Mouse (Mus musculus): Measurements from ENCODE around the gene Fam234b.

Gene Fam234b

DNA sequence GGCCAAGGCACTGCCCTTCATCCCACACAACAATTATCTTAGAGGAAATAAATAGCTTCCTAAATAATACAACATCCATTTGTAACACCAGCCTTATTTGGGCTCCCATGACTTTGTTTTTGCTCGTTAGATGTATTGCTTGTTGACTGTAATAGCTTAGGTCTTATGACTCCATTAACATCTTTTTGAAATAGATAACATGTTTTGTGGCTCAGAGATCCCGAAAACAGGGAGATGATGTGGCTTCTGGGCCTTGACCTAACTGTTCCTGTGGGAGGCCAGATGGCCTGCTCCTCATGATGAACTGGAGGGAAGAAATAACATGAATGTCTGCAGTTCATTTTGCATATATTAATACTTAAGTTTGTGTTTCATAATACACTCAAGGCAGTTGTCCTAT is 74.0 kb downstream of the Fam234b start:
- no peak for DNase-seq (ENCODE audit: low spot score)

DNA sequence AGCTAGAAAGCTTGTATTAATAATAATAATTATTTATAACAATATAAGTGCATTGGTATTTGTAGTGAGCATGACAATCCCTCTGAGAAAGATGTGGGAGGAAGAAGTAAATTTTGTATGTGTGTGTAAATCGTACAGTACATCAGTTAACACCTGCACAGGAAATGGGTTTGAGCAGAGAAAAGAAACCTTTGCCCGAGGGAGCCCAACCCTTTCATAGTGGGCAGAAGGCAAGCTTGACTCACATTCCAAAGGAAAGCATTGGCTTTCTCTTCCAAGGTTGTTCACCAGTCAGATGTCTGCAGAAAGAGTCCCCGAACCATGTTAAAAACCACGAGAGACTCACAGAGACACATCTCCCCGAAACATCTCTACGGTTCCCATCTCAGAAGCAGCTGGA is 75.3 kb downstream of the Fam234b start:
- no peak for DNase-seq (ENCODE audit: low spot score)

DNA sequence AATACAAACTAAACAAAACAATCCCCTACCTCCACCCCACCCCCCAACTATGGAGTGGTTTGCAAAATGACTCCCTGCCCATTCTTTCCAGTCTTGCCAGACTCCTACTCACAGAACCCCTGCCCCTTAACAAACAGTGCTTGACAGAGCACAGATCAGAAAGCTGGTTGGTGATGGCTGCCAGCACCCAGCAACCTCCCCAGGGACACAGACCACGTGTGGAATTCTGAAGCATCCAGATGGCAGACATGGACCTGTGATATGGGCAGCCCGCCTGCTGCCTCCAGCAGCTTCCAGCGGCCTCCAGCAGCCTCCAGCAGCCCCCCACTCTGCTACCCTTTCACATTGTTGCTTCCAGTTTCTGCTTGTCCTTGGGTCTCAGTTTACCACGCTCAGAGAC is 77.5 kb downstream of the Fam234b start:
- no peak for DNase-seq (ENCODE audit: low spot score)

GRCm38 (mm10) chr6:135276474-135277295 is 78.9 kb downstream of the Fam234b start:
- DNase-seq (ENCODE audit: low spot score) = no peak

DNA sequence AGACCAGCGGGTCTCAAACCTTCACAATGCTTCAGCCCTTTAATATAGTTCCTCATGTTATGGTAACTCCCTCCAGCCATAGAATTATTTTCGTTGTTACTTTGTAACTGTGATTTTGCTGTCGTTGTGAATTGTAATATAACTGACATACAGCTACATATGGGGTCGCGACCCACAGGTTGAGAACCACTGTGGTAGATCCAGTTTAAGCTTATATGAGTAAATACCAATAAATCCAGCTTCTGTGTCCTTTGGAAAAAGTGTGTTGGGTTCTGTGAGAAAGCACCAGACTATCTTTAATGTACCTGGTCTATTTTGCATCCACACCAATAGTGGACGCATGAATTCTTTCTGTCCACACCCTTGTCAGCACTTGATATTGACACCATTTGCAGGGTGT is 80.5 kb downstream of the Fam234b start:
- DNase-seq (ENCODE audit: low spot score) = no peak

GRCm38 (mm10) chr6:135279286-135279685 is 81.5 kb downstream of the Fam234b start:
- no peak for DNase-seq (ENCODE audit: low spot score)

DNA sequence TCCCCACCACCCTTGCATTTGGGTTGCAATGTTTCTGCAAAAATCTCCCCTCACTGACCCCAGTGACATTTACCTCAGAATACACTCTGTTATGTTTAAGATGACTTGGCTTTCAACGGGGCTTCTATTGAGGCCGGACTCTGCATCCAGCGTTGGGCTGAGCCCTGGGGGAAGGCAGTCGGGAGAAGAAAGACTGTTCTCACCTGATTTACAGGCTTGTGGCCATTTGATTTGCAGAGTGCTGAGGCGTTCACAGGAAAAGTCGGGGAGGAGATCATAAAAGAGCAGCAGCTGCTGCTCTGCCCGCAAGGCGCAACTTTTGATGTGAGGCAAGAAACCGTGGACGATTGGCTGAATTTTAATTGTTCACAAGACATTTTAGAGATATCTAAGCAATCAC is 82.1 kb downstream of the Fam234b start:
- DNase-seq (ENCODE audit: low spot score) = no peak

- peak; percentile 77 for DNase-seq (ENCODE audit: low spot score)
These were observed 94.6 kb downstream of the Fam234b start for GRCm38 (mm10) chr6:135292391-135292790.

DNA sequence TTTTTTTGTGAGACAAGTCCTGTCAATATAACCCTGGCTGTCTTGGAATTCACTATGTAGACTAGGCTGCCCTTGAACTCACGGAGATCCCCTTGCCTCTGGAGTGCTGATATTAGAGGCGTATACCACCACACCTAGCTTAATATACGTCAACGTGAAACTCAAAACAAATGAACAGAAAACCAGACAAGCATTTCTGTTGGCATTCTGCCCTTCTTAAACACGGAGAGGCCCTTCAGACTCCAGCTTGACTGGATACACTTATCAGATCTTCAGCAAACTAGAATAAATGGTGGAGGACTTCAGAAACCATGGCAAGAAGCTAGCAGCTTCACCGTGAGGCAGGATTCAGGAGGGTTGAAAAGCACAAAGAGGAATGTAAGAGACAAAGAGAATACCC is 96.4 kb downstream of the Fam234b start:
- no peak for DNase-seq (ENCODE audit: low spot score)
